Mouse (Mus musculus) megakaryocyte, embryonic 14.5 days (primary cell): Measurements from ENCODE around the gene Col13a1.

Experiments used
- FLI1 ChIP-seq: IDR thresholded peaks from 2 replicates; pipeline ENCODE4 v1.6.1; 2012; ENCODE audit warnings: low read length, inconsistent platforms, mixed read lengths
- GATA1 ChIP-seq: IDR thresholded peaks from 3 replicates; pipeline ENCODE4 v1.6.1; 2012; ENCODE audit warnings: mixed read lengths, low read length, inconsistent platforms, borderline replicate concordance

- TF ChIP-seq GATA1 (no peak), FLI1 (no peak)
Observed at GRCm38 (mm10) chr10:61929901-61930300, 49.0 kb downstream of the Col13a1 start.
